Mouse (Mus musculus) kidney, postnatal 36 days (tissue): ENCODE measurements around the gene Adam12.

Experiments used
- DNase-seq, 2 experiments: peaks; one replicate each; pipeline ENCODE4 v3.0.0; 2021 to 2022; ENCODE audit warnings: mixed read lengths in 2 of 2

Gene Adam12

GRCm38 (mm10) chr7:133862723-133863122 lies 369.2 kb downstream of the Adam12 start:
- DNase-seq = no peak

- DNase-seq = no peak
Observed at GRCm38 (mm10) chr7:133862233-133862632, 369.7 kb downstream of the Adam12 start.

GRCm38 (mm10) chr7:133859548-133859947 lies 372.4 kb downstream of the Adam12 start:
- no peak for DNase-seq

GRCm38 (mm10) chr7:133858506-133858905 lies 373.4 kb downstream of the Adam12 start:
- no peak for DNase-seq

- peak; percentile 66 to 82 for DNase-seq
Observed at GRCm38 (mm10) chr7:133856278-133856677, 375.7 kb downstream of the Adam12 start.

GRCm38 (mm10) chr7:133850735-133851134 lies 381.2 kb downstream of the Adam12 start:
- peak in 1 of 2 experiments; percentile 10 for DNase-seq

GRCm38 (mm10) chr7:133848180-133848579 lies 383.8 kb downstream of the Adam12 start:
- no peak for DNase-seq

- DNase-seq = peak; percentile 30 to 34
Observed at GRCm38 (mm10) chr7:133847175-133847574, 384.8 kb downstream of the Adam12 start.

GRCm38 (mm10) chr7:133842079-133842478 lies 389.9 kb downstream of the Adam12 start:
- DNase-seq = no peak

GRCm38 (mm10) chr7:133839546-133839945 lies 392.4 kb downstream of the Adam12 start:
- DNase-seq = no peak
